Mouse (Mus musculus) kidney, adult 11 months (tissue): ENCODE measurements around the gene Rab3c.

Experiments used
- DNase-seq: peaks from one replicate; pipeline ENCODE4 v3.0.0; 2022

The Rab3c gene

DNA sequence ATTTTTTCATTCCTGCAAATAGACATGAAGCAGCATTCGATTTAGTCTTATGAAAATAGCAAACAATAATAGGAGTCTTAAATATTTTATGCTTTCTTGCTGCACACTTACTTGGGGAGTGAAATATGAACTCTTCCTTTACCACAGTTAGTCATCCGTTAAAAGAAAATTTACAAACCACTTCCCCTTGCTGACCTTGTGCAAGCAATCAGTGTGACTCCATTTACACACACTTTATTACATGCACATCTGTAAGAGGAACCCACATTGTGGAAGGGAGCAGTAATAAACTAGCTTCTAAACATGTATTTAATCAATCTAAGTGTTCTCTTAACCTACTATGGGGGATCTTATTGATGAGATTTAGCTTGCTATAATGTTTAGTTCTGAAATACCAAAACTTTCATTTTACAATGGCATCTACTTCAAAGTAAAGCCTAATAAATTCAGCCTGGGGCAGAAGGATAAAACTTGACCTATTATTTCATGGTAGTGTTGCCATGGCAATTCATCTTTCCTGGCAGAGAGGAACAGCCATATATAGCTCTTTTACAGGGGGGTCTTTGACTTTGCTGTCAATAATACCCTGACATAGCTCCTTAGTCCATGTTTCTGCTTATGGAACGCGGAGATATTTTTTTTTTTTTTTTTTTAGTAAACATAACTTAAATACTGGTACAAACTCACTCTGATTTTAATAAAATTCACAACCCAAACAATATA is 95.7 kb downstream of the Rab3c start:
- no peak for DNase-seq

DNA sequence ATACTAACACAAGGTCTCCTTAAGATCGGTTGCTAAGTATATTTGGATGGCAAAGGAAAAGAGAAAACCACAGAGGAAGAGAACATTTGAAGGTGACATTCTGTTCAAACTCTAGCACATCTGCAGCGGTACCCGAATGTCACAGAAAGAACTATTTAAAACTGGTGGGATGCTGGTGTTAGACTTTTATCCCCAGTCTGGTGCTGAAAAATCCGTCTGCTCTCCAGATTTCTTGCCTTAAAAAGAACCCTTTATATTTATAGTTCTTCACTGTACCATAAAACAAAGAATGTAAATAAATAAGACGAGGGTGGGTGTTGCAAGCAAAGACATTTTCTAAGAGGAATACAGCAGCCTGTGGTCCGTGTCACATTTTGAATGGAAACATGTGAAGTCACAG is 105.1 kb downstream of the Rab3c start:
- no peak for DNase-seq

DNA sequence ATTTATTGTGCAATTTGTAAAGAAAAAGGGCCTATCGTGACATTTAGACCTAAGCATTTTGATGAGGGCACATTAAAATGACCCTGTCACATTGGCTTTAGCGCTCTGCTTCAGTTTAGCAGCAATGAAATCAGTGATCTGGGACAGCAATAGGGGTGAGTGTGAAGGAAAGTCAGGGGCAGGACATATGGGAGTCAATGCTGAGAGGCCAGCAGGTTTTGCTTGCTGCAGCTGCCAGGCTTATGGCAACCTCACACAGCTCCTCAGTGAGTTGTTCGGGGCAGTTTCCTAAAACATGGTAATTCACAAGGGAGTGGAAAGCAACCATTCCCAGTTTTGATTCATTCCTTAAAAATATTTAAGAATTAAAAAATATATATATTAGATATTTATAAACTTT is 111.1 kb downstream of the Rab3c start:
- DNase-seq = no peak

DNA sequence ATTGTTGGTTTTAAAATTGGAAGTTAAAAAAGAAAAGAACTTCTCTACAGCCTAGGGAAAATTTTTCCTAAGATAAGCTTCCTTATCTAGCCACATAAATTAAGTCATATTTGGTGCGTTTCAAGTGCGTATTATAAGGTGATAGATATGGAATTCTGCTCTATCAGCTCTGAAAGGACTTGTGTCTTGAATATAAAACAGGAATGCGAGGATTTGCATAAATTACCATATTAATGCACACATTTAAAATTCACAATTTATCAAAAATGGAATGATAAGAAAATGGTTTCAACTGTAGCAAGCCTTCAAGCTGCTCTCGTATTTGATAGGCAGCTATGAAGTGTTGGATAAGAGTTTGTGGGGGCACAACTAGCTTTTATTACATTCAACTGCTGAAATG is 111.6 kb downstream of the Rab3c start:
- DNase-seq = no peak

DNA sequence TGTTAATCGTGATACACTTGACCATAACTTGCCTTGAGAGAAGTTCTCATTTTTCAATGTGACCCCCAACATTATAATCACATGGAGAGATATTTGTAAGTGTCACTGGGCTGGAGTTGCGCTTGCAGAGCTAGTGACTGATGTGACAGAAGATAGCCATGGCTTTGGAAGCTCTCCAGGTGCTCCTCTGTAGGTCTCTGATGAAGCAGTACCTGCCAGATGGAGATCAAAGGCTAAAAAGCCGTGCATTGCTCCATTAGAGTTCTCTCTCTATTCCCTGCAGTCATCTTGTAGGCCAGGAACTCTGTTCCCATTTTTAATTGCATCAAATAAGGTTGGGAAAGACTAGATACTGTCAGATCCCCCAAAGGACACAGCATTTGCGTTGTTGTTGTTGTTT is 112.2 kb downstream of the Rab3c start:
- no peak for DNase-seq

DNA sequence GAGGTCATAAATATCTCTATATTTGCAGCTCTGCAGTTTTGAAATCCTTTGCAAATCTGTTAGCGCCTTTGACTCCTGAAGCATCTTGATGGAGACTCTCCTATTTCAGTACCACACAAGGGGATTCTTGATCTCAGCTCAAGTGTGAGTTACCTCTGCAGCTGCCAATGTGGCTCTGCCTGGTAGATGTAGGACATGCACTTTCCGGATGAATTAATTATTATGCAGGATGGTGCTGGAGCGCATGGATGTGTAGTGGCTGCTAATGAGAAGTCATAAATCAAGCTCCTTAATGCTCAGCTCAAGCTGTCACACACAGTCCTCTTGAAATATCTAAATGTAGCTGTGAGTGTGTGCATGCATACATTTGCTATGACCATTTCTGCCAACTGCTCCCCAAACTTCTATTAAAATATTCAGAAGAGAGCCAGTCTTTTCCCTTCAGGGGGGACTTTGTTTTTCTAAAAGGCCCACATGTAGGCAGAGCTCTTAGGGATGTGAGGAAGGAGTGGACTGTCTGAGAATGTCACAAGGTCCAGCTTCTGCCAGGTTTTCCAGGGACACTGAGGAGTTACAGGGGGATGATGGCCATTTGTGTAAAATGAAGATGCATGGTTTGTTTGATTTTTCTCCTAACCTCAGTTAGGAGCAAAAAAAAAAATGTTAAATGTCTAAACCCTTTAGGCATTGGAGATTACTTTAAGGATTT is 114.0 kb downstream of the Rab3c start:
- DNase-seq = no peak

DNA sequence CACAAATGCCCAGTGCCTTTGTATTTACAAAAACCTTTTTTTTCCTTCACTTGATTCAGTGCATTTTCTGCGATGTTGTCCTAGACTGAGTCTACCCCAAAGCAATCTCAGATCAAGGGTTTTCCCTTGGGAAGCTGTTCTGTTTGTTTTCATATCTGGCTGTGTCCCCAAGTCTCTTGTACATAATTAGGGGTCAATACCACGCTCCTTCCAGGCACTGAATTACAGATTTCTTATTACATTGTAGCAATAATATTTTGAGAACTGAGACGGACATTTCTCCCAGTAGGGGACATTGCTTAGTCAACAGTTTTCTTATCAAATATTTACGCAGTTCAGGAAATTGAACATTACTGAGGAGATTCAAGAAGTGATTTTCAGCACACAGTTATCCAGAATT is 120.8 kb downstream of the Rab3c start:
- peak; percentile 2 for DNase-seq

DNA sequence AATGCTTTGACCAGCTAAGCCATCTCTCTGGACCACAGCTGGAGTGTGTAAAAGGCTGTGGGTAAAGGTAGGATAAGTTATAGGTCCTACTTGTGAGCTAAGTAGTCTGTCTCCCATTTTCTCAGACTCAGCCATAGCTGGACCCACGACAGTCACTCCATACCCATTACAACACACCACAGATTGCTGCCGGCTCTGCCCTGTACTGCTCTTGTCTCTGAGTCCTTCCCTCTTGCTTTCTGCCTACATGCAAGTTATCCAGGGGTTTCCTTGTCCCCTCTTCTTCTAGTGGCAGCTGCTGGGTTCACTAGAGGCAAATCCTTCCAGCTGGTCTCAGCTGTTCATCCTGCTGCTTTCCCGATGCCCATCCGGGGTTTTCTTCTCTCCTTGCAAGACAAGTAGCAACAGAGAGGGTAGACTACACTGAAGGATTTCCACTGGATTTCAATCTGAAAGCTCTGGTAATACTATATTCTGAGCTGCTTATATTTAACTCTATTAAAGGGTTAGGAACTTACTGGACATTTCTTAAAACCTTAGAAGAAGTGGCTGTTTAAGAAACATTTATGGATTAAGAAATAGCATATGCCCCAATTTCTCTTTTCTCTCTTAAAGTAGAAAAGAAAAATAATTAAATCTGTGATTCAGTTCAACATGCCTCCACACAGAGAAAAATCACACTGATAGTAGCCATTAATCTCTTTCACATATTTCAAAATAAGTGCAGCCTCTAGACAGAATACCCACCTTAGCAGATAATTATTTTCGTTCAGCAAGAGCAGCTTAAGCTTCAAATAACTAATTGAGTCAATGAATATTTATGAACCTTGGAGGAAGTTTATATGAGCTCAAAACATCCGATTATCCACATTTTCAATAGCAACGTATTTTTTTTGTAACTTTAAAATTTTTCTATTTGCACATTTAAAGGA is 121.9 kb downstream of the Rab3c start:
- DNase-seq = peak; percentile 4

DNA sequence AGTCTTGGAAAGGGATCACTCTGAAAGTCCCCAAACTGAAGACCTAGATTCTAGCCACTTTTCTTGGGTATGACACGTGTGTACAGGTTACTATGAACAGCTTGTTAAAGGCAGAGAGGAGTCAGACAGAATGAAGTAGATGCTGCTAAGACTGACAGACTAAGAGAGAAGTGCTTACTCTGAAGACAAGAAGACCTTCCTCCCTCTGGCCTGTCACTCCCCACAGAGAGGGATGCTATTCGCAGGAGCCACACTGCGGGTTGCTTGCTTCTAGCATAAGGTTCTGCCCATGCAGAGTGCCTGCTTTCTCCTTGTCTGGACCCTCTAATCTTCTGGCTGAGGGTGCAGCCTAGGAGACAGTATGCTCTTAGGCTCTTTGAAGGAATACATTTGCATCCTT is 135.3 kb downstream of the Rab3c start:
- no peak for DNase-seq

DNA sequence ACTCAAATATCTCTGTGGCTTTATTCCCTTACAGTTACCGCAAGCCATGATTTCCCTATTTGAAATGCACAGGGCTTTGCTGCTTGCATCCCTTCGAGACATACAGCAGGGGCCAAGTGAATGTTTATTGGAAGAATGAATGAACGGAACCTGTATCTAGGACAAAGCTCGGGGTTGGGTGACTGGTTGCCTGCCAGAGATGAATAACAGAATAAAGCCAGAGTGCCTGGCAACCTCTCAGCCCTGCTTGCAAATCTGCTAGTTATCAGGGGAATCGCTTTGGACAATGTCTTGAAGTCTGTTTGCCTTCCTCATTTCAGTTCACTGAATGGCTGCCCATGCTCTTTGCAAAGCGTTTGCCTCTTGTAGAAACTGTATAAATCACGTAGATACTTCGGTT is 135.8 kb downstream of the Rab3c start:
- DNase-seq = no peak

DNA sequence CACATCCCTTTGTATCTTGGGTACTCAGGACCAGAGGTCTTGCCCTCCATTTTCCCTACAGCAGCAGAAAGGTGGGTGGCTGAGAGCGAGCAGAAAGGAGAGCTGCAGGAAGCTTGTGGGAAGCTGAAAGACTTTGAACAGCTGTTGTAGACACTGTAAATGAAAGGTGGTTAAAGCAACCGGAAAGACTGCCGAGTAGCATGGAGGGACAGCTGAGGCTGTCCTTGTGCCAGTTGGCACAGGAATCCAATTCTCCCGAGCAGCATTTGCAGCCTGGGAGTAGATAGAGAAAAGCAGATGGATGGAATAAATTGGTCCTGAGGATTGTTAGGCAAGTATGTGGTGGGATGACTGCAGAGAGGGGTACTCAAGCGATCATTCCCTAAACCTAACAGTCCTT is 141.5 kb downstream of the Rab3c start:
- DNase-seq = no peak

DNA sequence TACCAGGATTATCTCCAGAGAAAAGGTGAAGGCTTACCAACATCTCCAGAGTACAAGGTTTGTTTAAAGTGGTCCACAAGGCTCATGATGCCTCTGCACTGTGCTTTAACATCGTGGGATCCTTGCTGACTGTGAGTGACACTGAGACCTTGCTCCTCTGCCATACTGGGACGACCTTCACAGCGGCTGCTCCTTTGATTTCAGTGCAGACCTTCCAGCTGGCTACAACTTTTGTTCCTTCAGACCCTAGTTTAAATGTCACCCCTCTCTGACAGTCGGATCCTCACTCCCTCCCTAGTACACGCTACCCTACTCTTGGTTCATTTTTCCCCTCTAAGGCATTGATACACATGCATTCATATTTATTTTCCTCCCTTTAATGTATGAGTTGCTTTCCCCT is 142.2 kb downstream of the Rab3c start:
- no peak for DNase-seq

DNA sequence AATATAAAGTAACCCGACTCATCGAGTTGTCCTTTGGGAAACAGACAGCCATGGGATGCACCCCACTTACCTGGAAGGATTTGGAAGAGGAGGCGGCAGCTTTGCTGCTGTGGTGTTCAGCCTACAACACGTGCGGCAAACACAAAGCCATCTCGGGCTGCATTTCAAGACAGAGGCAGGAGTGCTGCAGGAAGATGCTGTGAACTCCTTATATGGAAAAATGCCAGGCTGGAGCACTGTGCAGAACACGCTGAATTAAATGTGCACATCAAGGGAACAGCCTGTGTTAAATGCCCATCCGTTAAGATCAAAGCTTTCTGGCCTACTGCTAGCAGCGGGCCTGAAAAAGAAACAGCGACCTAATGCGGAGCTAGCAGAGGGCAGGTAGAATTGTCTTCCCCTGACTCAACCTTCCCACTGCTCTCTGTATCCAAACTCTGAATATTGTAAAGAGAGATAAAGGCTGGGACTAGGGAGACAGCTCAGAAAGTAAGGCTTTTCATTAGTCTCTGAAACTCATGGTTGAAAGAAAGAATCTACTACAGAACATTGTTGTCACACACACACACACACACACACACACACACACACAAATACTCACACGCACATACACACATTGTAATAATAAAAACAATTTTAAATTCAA is 153.1 kb downstream of the Rab3c start:
- no peak for DNase-seq

DNA sequence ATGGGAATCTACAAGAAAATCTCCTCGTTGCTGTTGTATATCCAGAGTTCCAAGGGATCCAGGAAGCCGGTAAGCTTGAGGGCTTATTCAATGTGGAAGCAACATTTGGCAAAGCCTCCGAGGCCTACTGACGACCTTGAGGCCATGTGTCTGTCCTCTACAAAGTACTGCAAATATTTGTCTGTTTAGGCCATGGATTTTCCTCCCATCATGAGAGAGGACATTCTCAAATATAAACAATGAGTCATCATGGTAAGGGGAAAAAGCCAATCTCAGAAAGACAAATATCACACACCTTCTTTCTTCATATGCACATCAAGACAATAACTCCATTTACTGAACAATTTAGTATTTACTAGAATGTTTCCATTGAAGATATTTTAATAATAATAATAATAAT is 158.0 kb downstream of the Rab3c start:
- DNase-seq = no peak

DNA sequence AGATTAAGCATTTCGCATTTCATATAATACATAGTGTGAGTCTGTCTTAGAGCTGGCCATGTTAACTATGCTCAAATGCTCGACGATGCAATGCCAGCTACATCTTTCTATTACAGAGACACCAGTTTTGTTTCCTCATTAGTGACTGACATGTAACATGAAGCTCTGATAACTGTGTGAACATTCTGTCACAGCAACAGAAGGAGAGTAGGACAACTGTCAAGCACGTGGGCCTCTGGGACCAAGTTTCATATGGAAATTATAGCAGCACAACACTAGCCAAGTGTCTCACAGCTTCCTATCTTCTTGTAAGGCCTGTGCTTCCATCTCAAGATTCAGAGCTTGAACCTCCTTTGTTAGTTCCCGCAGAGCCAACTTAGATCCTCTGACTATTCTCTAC is 163.9 kb downstream of the Rab3c start:
- no peak for DNase-seq

DNA sequence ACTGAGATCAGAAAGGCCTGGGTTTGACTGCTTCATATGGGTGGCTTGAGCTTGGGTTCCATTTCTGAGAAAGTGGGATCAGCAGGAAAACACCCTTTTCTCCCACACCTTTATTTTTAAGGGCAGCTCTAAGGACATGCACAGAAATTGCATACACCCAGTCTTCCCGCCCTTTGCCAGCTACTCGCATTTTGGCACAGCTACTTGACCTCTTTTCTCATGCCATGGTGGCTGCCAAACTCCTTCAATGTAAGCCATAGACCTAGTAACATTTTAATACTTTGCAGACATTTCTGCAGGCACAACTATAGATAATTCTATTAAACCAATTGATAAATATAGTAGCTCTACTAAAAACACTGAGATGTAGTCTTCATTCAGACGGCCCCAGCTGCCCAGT is 164.5 kb downstream of the Rab3c start:
- no peak for DNase-seq

DNA sequence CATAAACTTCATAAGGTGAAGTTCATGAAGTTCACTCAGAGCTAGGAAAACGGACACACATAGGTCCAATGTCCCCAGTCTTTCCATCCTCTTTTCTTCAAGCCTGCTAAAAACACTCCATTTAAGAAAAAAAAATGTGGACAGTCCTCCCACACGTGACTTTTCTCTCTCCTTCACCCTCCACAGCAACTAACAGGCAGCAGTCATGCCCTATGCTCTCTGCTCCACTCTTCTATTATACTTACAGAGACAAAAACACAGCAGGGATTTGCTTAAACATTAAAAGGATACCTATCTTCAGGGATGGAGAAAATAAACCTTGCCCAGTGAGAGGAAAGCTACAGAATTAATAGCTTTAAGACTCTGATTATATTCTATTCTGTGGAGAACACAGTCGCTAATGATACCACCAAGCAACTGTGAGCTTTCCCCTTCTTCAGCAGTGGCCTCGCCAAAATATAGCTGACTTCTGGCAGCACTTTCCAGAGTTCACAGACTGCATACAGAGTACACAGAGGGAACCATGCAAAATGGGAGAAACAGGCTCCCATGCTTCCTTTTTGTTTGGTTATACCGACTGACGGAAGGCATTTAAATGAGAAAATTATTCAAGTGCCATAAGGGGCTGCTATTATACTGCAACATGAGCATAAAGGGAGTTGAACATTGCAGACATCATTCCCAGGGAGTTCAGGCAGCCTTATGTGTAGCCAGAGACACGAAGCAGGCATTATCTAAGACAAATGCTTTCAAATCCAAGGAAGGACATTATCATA is 165.7 kb downstream of the Rab3c start:
- no peak for DNase-seq

DNA sequence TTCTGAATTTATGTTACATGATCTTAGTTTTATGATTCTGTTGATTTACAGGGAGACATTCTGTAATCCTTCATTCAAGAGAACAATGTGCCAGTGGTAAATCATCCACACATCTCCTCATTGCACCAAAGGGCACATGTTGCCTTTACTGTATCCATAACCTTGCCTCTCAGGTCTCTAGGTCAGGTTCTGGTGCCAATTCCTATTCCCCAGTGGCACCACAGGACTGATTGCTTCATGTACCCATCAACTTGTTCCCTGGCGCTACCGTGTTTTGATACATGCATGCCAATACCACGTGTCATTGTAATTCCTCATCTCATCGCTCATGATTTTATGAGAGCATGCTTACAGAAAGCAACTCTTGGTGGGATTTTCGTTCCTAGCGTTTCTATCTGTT is 167.1 kb downstream of the Rab3c start:
- DNase-seq = no peak

DNA sequence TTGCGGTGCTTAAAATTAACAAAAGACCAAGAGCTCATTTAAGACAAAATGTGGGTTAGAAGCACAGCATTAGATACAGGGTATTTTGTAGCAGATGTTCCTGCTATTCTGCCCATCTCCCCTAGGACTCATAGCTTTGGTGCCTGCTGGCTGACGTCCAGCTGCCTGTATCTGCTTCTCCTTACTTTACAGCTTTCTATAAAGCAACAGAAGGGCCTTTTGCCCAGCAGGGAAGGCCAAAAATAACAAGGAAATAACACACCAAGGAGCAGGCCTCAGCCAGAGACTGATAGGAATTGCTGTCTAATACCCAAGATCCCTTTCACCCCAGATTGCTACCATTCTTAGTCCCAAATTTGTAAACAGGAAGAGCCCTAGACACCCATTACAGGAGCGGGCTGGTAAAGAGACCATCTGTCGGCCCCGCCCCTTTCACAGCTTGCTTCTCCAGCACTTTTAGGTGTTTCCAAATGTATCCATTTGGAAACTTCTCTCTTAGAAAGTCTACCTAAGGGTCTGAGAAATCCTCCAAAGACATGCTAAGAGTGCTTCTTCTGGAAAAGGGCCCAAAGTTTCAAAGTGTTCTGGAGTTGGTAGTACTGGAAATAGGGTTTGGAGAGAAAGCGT is 183.3 kb downstream of the Rab3c start:
- DNase-seq = no peak

DNA sequence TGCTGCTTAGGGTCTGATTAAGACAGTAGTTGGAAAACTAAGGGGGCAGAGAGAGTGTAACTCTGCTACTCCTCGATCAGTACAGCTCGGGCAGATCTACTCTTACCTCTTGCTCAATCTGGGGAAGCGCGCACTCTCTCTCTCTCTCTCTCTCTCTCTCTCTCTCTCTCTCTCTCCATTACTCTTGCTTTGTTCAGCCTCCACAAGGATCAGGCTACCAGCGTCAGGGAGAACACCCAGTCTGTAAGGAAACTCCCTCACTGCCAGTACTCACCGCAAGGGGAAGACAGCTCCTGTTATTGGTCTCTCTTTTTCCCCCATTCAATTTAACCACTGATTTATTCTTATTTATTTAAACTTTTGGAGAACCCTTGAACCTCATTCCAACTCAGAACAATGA is 185.8 kb downstream of the Rab3c start:
- no peak for DNase-seq

DNA sequence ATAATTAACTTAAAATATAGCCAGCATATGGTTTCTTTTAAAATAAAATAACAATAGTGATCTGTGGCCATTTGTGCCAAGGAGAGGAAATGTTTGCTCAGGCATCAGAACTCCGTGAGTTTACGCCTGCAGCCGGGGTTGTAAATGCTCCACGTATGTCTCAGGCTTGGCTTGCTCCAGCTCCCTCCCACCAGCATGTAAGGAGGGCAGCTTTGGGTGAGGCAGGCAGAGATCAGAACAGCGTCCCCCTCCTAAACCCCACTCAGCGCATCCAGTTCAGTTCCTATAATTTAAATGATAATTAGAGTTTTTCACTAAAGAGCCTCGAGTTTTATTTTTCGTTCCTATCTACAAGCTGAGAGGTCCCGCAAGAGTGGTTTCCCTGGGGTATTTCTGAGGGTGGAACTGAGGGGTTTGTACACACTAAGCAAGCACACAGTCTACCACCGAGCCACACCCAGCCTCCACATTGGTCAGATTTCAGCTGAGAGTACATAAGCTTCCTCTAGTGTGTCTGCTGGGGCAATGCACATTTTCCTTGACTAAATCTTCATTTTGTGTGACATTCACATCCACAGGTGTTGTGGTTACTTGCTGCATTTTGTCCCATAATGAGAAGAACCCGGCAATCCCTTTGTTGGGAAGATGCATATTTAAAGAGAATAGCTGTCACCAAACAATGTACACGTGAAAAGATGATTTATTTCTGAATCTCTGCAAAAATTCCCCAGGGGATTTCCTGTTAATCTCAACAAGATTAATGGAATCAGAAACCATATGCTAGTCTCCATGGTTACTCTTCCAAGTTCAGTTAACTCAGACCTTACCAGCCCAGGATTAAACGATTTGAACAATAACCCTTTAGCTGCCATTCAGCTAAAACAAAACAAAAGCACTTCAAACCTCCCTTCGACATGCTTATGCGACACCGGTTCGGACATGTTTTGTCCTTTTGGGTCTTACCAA is 186.8 kb downstream of the Rab3c start:
- no peak for DNase-seq
